Mouse (Mus musculus): ENCODE measurements around the gene Olfr948. TPM values are rescaled to one million over a fixed set of nuclear protein-coding genes. Genes with fewer than 3 reads are reported as not detected.

The Olfr948 gene
- not detected for polyA plus RNA-seq (2017; shearing (Covaris generic))

DNA sequence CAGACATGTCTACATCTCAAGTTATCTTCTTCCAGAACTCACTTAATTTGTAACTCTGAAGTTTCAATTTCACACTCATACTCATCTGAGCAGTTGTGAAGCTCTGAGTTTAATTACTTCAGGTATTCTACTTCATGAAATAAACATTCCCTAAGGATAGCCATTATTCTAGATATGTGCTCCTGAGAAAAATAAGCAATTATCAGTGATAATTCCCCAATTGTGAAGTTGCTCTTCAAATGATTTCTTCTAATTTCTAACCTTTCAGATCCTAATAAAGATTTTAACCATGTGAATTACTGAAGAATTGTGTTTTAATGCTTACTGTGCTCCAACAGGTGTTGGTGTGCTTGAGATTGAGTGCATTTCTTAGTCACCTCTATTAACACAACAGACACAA lies at the start of gene Olfr948:
Olfr948 (minus strand) TSS at position 101 of the 400 bp plus-strand sequence.
- no peak for ATAC-seq

DNA sequence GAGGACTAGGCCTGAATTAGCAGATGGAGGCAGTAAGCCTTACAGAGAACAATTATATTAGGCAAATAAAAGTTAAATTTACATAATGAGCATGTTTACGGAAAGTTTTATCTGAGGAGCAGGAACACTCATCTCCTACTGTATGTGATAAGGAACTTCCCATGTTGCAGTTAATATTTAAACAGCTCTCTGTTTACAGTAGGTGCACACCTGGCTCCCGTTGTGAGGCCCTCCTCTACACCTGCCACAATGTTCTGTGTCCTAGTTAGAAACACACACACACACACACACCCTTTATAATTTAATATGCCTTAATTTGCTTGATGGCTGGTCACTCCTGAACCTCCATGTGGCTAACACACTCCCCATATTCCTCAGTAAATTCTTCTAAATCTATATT lies 38.7 kb downstream of the Olfr948 start:
- no peak for ATAC-seq

DNA sequence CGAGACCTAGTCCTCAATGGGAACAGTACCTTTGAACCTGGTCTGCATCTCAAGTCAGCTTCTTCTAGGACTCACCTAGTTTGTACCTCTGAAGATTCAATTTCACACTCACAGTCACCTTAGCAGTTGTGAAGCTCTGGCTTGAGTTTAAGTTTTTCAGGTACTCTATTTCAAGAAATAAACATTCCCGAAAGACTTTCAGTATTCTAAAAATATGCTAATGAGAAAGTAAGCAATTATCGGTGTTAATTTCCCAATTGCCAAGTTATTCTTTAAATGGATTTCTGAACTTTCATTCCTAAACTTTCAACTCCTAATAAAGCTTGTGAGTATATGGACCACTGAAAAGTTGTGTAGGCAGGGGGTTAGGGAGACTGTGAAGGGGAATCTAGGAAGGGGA lies 49.1 kb downstream of the Olfr948 start, which contains the start of gene Olfr945:
Olfr945 (minus strand) TSS at position 101 of the 400 bp plus-strand sequence.
- no peak for ATAC-seq

Other genes with a start within 250 kb of the Olfr948 start
- not detected for gene Olfr938, start 247.2 kb downstream of the Olfr948 start, polyA plus RNA-seq (2017; shearing (Covaris generic))
- not detected for gene Olfr27, start 197.9 kb downstream of the Olfr948 start, polyA plus RNA-seq (2017; shearing (Covaris generic))
- gene Olfr943, start 159.7 kb downstream of the Olfr948 start, polyA plus RNA-seq (2017; shearing (Covaris generic)), result under 1 TPM in 1 of 3 experiments, not detected in 2; 0.19 TPM
- gene Olfr944, start 124.1 kb downstream of the Olfr948 start, polyA plus RNA-seq (2017; shearing (Covaris generic)), result not detected
- not detected for gene Olfr1537, start 76.1 kb downstream of the Olfr948 start, polyA plus RNA-seq (2017; shearing (Covaris generic))
- gene Olfr945, start 49.2 kb downstream of the Olfr948 start, polyA plus RNA-seq (2017; shearing (Covaris generic)), result not detected
- gene Olfr951, start 61.4 kb upstream of the Olfr948 start, polyA plus RNA-seq (2017; shearing (Covaris generic)), result not detected
- gene Olfr952, start 101.1 kb upstream of the Olfr948 start, polyA plus RNA-seq (2017; shearing (Covaris generic)), result not detected
- not detected for gene Olfr954, start 130.7 kb upstream of the Olfr948 start, polyA plus RNA-seq (2017; shearing (Covaris generic))
- gene Olfr955, start 145.9 kb upstream of the Olfr948 start, polyA plus RNA-seq (2017; shearing (Covaris generic)), result not detected
- gene Olfr44, start 167.9 kb upstream of the Olfr948 start, polyA plus RNA-seq (2017; shearing (Covaris generic)), result not detected
- not detected for gene Olfr957, start 189.8 kb upstream of the Olfr948 start, polyA plus RNA-seq (2017; shearing (Covaris generic))
- not detected for gene Olfr958, start 228.0 kb upstream of the Olfr948 start, polyA plus RNA-seq (2017; shearing (Covaris generic))
- gene Olfr959, start 249.5 kb upstream of the Olfr948 start, polyA plus RNA-seq (2017; shearing (Covaris generic)), result not detected

All from inflammation-experienced regulatory T-cells, adult 6 months (primary cell).